Mouse (Mus musculus): Measurements from ENCODE around the gene Gm5426. TPM values are rescaled to one million over a fixed set of nuclear protein-coding genes. Genes with fewer than 3 reads are reported as not detected.
A peak's percentile ranks its signal among the peaks of the same experiment; 100 is the strongest.

Gm5426 gene
- polyA plus RNA-seq, 1 experiment from 2014 or later: not detected

GRCm38 (mm10) chr10:96180554-96181397, 44.4 kb downstream of the Gm5426 start:
- Histone ChIP-seq H3K9ac (no peak overlapping the region), H3K4me1 (peaks cover 15% of the 10 kb centered on the region; the same call in 1 of the 2 replicates), H3K36me3 (no peaks in the 10 kb centered on the region), H3K27me3 (no peaks in the 10 kb centered on the region), H3K27ac (peak overlapping the region; percentile 8; the same call in 1 of the 2 replicates), H3K4me2 (no peak overlapping the region), H3K9me3 (no peaks in the 10 kb centered on the region), H3K4me3 (no peak overlapping the region)
- WGBS: 54% methylated on average over 12 of the region's 12 CpGs
- no peak for ATAC-seq (ENCODE audit: borderline replicate concordance, extremely low read depth, low FRiP score, low TSS enrichment)

- Histone ChIP-seq H3K4me2 (no peak overlapping the region), H3K27ac (peak overlapping the region; percentile 8; the same call in 1 of the 2 replicates), H3K9ac (no peak overlapping the region), H3K9me3 (no peaks in the 10 kb centered on the region), H3K4me3 (no peak overlapping the region), H3K36me3 (no peaks in the 10 kb centered on the region), H3K4me1 (peaks cover 15% of the 10 kb centered on the region; the same call in 1 of the 2 replicates), H3K27me3 (no peaks in the 10 kb centered on the region)
- 61% methylated on average over 5 of the region's 5 CpGs for WGBS
- no peak for ATAC-seq (ENCODE audit: borderline replicate concordance, extremely low read depth, low FRiP score, low TSS enrichment)
These were observed 45.0 kb downstream of the Gm5426 start for GRCm38 (mm10) chr10:96181398-96181790.

GRCm38 (mm10) chr10:96181883-96182628, 45.7 kb downstream of the Gm5426 start:
- Histone ChIP-seq H3K36me3 (no peaks in the 10 kb centered on the region), H3K27me3 (no peaks in the 10 kb centered on the region), H3K27ac (no peak overlapping the region), H3K4me3 (no peak overlapping the region), H3K4me1 (peaks cover 15% of the 10 kb centered on the region; the same call in 1 of the 2 replicates), H3K9me3 (no peaks in the 10 kb centered on the region), H3K4me2 (no peak overlapping the region), H3K9ac (no peak overlapping the region)
- no peak for ATAC-seq (ENCODE audit: borderline replicate concordance, extremely low read depth, low FRiP score, low TSS enrichment)
- 89% methylated on average over 6 of the region's 6 CpGs for WGBS

GRCm38 (mm10) chr10:96185026-96185425, 48.6 kb downstream of the Gm5426 start:
- Histone ChIP-seq H3K9me3 (no peaks in the 10 kb centered on the region), H3K4me3 (no peak overlapping the region), H3K4me2 (no peak overlapping the region), H3K27me3 (no peaks in the 10 kb centered on the region), H3K27ac (no peak overlapping the region), H3K9ac (no peak overlapping the region), H3K36me3 (no peaks in the 10 kb centered on the region), H3K4me1 (peaks cover 29% of the 10 kb centered on the region)
- ATAC-seq (ENCODE audit: borderline replicate concordance, extremely low read depth, low FRiP score, low TSS enrichment): no peak
- 71% methylated on average over 2 of the region's 2 CpGs for WGBS

- Histone ChIP-seq H3K36me3 (no peaks in the 10 kb centered on the region), H3K4me3 (no peak overlapping the region), H3K4me2 (no peak overlapping the region), H3K9ac (no peak overlapping the region), H3K27me3 (no peaks in the 10 kb centered on the region), H3K9me3 (no peaks in the 10 kb centered on the region), H3K4me1 (peaks cover 28% of the 10 kb centered on the region), H3K27ac (no peak overlapping the region)
- 62% methylated on average over 3 of the region's 3 CpGs for WGBS
- no peak for ATAC-seq (ENCODE audit: borderline replicate concordance, extremely low read depth, low FRiP score, low TSS enrichment)
These were observed 49.2 kb downstream of the Gm5426 start for GRCm38 (mm10) chr10:96185601-96186000.

Small RNA genes lying within 50 kb of the gene (microRNA-seq; reads per million reads assigned to microRNA genes)
- gene Gm22913: not detected

Other genes starting within 250 kb of the Gm5426 start
- gene Eea1, start 196.0 kb upstream of the Gm5426 start, polyA plus RNA-seq (2015; fragmentation: Nextera tagmentation; extraction: Ambion mirVana): 17.3 and 18.8 TPM in 2 replicates

Measured in lung, embryonic 15.5 days (tissue).